Mouse (Mus musculus) liver, postnatal 0 days (tissue): Measurements from ENCODE around the gene Ecpas. TPM values are rescaled to one million over a fixed set of nuclear protein-coding genes. Genes with fewer than 3 reads are reported as not detected.

ENCODE experiments used
- ATAC-seq: fragments of 200-750 bp; cut with Nextera tagmentation; 2 replicates; pipeline ENCODE4 v1.8.0; 2017; ENCODE audit warnings: mild to moderate bottlenecking, moderate library complexity
- DNase-seq: peaks from one replicate; pipeline ENCODE4 v3.0.0-alpha.2; 2016
- H3K27ac ChIP-seq: fragments of 300-500 bp; sonication (generic); 2 replicates; pipeline ENCODE4 v1.5.1; 2014; ENCODE audit warnings: antibody characterized with exemption, moderate library complexity, mild to moderate bottlenecking, low read depth
- H3K27me3 ChIP-seq: fragments of 300-500 bp; sonication (generic); 2 replicates; pipeline ENCODE4 v1.6.1; 2014; ENCODE audit warnings: low read length, control low read depth, mixed read lengths; ENCODE audit not compliant: insufficient read depth
- H3K36me3 ChIP-seq: fragments of 300-500 bp; sonication (generic); replicated peaks from 2 replicates; pipeline ENCODE4 v1.6.1; 2014; ENCODE audit warnings: mild to moderate bottlenecking, control low read depth, low read length, moderate library complexity, mixed read lengths; ENCODE audit not compliant: insufficient read depth
- H3K4me1 ChIP-seq: fragments of 300-500 bp; sonication (generic); 2 replicates; pipeline ENCODE4 v1.6.1; 2014; ENCODE audit warnings: antibody characterized with exemption, mild to moderate bottlenecking, control low read depth; ENCODE audit not compliant: insufficient read depth
- H3K4me2 ChIP-seq: fragments of 300-500 bp; sonication (generic); 2 replicates; pipeline ENCODE4 v1.6.1; 2014; ENCODE audit warnings: low read depth, mild to moderate bottlenecking, low read length, moderate library complexity, mixed read lengths
- H3K4me3 ChIP-seq: fragments of 300-500 bp; sonication (generic); 2 replicates; pipeline ENCODE4 v1.5.1; 2014; ENCODE audit warnings: low read depth, low read length
- H3K9ac ChIP-seq: fragments of 300-500 bp; sonication (generic); replicated peaks from 2 replicates; pipeline ENCODE4 v1.6.1; 2014; ENCODE audit warnings: mild to moderate bottlenecking, moderate library complexity
- H3K9me3 ChIP-seq: fragments of 300-500 bp; sonication (generic); 2 replicates; pipeline ENCODE4 v1.6.1; 2016; ENCODE audit warnings: mild to moderate bottlenecking, control low read depth, low read length, mixed read lengths
- CTCF ChIP-seq: sonication (generic); IDR thresholded peaks from 2 replicates; pipeline ENCODE4 v1.5.1; 2016; ENCODE audit warnings: antibody characterized with exemption, low read depth
- EP300 ChIP-seq: IDR thresholded peaks from 2 replicates; pipeline ENCODE4 v1.6.1; 2016; ENCODE audit warnings: antibody characterized with exemption, low read depth, mild to moderate bottlenecking
- WGBS: fragments of 180-500 bp; shearing (Covaris S2); extraction: QIAGEN DNeasy Blood & Tissue Kit; methylation state at CpG from one replicate; pipeline ENCODE4 v1.1.7; 2014; ENCODE audit not compliant: insufficient replicate concordance; 5-methylcytosine and 5-hydroxymethylcytosine counted together
- polyA plus RNA-seq: library from polyadenylated mRNA; unstranded; fragments of >200 nt; fragmentation: Nextera tagmentation; extraction: Ambion mirVana; gene quantifications from 2 replicates; pipeline ENCODE4 v1.2.1, GENCODE M21; 2015

Ecpas gene
- polyA plus RNA-seq, 1 experiment from 2014 or later = 13.0 TPM

DNA sequence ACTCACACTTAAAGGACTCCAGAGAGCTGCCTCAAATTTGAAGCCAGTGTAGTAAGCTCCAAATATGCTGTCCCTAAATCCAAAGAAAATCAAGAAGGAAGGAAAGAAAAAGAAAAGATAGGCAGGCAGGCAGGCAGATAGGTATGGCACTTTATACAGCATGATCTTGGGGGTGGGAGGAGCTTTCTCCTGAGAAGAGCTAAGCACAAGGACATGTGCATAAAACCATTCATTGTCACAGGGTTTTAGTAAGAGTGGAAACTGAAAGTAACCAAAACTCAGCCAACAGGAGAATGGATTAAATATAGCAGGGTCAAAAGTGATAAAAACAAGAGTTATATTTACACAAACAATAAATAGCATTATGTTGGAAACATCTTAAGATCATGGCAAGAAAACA is 14.2 kb downstream of the Ecpas start:
- Histone ChIP-seq H3K9ac (no peak overlapping the region), H3K4me1 (peaks cover 9% of the 10 kb centered on the region; the same call in 1 of the 2 replicates), H3K4me2 (no peak overlapping the region), H3K4me3 (no peak overlapping the region), H3K27ac (no peak overlapping the region), H3K27me3 (no peaks in the 10 kb centered on the region), H3K36me3 (no peaks in the 10 kb centered on the region), H3K9me3 (no peaks in the 10 kb centered on the region)
- no peak for DNase-seq
- TF ChIP-seq CTCF = no peak
- no peak for TF ChIP-seq EP300
- no peak for ATAC-seq

DNA sequence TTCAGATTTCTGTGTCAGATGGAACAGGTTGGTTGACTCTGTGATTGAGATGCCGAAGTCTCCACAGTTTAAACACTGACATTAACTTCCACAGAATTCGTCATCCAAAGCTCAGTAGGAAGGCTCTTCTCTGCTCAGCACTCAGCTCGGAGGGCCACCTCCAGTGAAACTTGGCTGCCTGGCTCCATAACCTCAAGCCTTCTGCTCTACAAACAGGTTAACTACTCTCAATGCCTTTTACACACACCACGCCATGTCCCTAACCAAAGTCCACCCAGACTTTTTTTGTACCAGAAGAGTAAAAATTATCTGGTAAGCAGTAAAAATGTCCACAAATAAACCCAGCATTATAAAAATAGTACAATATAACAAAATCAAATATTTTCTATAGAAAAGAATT is 15.1 kb downstream of the Ecpas start:
- ATAC-seq (no peak), DNase-seq (no peak)
- peaks cover 9% of the 10 kb centered on the region; the same call in 1 of the 2 replicates for H3K4me1 ChIP-seq
- H3K4me2 ChIP-seq = no peak overlapping the region
- H3K4me3 ChIP-seq = no peak overlapping the region
- no peak overlapping the region for H3K9ac ChIP-seq
- H3K36me3 ChIP-seq = no peaks in the 10 kb centered on the region
- TF ChIP-seq EP300 (no peak), CTCF (no peak)
- H3K27ac ChIP-seq = no peak overlapping the region
- H3K9me3 ChIP-seq = no peaks in the 10 kb centered on the region
- WGBS = 75% methylated on average over 4 of the region's 4 CpGs
- H3K27me3 ChIP-seq = no peaks in the 10 kb centered on the region

DNA sequence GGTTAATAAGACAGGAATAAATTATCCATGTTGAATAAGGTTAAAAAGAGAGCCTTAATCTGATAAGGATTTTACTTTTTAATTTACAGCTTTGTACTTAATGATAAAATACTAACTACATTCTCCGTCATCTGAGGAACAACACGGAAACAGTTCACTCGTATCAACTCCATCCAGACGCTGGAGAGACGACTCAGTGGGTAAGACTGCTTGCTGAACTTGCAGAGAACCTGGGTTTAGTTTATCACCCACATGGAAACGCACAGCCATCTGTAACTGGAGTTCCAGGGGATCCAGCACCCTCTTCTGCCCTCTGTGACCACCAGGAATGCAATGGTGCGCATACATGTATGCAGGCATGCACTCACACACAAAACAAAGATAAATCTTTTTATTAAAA is 18.1 kb downstream of the Ecpas start:
- no peak overlapping the region for H3K9ac ChIP-seq
- no peak for TF ChIP-seq EP300
- TF ChIP-seq CTCF = no peak
- H3K4me2 ChIP-seq = no peak overlapping the region
- no peak overlapping the region for H3K4me3 ChIP-seq
- H3K27me3 ChIP-seq = no peaks in the 10 kb centered on the region
- no peak overlapping the region for H3K27ac ChIP-seq
- H3K4me1 ChIP-seq = peaks cover 9% of the 10 kb centered on the region; the same call in 1 of the 2 replicates
- ATAC-seq (no peak), DNase-seq (no peak)
- 75% methylated on average over 7 of the region's 7 CpGs for WGBS
- no peaks in the 10 kb centered on the region for H3K36me3 ChIP-seq
- no peaks in the 10 kb centered on the region for H3K9me3 ChIP-seq

DNA sequence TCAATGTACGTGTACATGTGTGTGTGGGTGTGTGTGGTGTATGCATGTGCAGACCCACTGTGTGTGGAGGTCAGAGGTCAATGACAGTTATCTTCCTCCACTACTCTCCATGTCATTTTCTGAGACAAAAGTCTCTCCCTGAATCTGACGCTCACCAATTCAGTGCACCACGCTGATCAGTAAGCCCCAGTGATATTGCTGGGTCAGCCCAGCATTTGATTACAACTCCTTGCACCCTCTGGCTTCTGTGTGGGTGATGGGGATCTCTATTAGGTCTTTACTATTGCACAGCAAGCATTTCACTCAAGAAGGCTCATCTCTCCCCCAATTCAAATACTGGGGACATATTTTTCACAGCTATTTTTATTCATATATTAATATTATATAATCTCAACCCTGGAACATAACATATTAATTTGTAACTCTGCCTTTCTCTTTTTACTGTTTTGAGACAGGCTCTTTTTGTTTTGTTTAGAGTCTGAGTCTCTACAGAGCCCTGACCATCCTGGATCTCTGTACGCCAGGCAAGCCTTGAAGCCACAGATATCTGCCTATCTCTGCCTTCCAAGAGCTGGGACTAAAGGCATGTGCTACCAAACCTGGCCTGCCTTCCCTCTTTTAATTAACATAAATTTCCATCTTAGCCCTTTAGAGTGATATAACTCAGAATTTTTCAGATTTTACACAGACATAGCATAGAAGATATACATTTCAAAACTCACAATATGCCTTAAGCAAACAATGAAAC is 22.3 kb downstream of the Ecpas start:
- Histone ChIP-seq H3K9ac (no peak overlapping the region), H3K4me1 (peaks cover 9% of the 10 kb centered on the region), H3K27ac (0 out of 2 replicates have a peak overlapping the region, but pooled peaks have one; percentile 29), H3K36me3 (no peaks in the 10 kb centered on the region), H3K4me2 (no peak overlapping the region), H3K9me3 (no peaks in the 10 kb centered on the region), H3K4me3 (no peak overlapping the region), H3K27me3 (no peaks in the 10 kb centered on the region)
- DNase-seq (no peak), ATAC-seq (peak; percentile 72)
- WGBS = 74% methylated on average over 4 of the region's 4 CpGs
- TF ChIP-seq EP300 = peak; percentile 83
- no peak for TF ChIP-seq CTCF

DNA sequence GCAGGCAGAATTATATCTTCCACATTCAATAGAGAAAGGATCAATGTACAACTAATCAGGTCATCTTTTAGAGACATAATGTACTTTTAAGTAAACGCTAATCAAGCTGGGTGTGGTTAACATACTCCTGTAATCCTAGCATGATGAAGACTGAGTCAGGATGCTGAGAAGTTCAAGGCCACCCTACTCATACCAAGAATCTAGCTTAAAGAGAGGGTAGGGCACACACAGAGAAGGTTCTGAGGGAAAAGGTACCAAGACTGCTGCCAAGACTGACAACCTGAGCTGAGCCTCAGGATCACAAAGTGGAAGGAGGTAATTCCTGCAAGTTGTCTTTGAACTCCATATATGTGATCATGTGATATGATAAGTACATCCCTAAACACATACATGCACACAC is 24.0 kb downstream of the Ecpas start:
- Histone ChIP-seq H3K36me3 (no peaks in the 10 kb centered on the region; the same call in 1 of the 2 replicates), H3K4me1 (peaks cover 7% of the 10 kb centered on the region), H3K27me3 (no peaks in the 10 kb centered on the region), H3K27ac (no peak overlapping the region), H3K9ac (no peak overlapping the region), H3K9me3 (no peaks in the 10 kb centered on the region), H3K4me3 (no peak overlapping the region), H3K4me2 (no peak overlapping the region)
- no peak for TF ChIP-seq CTCF
- TF ChIP-seq EP300 = no peak
- ATAC-seq (no peak), DNase-seq (no peak)
- WGBS = 49% methylated on average over 1 of the region's 1 CpGs

DNA sequence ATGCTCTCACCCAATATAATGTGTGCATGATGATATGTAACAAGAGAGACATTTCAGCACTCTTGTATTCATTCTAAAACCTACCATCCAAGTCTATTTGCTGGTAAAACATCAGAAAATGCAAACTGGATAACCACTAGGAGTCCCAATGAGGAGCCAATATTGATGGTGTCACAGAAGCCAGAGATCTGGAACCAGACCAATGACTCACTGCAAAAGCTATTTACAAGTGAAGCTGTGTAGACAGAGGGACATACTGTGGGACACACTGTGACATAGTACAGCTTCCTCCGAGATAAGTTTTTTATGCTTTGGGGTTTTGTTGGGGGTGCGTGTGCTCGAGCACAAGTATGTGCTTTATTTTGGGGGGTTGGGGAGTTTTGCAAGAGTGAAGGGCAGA is 24.9 kb downstream of the Ecpas start:
- no peak overlapping the region for H3K4me2 ChIP-seq
- no peak overlapping the region for H3K9ac ChIP-seq
- H3K27me3 ChIP-seq = no peaks in the 10 kb centered on the region
- no peak overlapping the region for H3K4me3 ChIP-seq
- H3K27ac ChIP-seq = no peak overlapping the region
- H3K9me3 ChIP-seq = no peaks in the 10 kb centered on the region
- peak; percentile 78 for ATAC-seq
- WGBS = 50% methylated on average over 3 of the region's 3 CpGs
- TF ChIP-seq EP300 = no peak
- TF ChIP-seq CTCF = peak; percentile 30
- no peaks in the 10 kb centered on the region; the same call in 1 of the 2 replicates for H3K36me3 ChIP-seq
- DNase-seq = no peak
- H3K4me1 ChIP-seq = peaks cover 7% of the 10 kb centered on the region
